Mouse (Mus musculus): ENCODE measurements at regions not wholly inside any gene's neighbourhood (a gene's known extent, or its start where the extent isn't known, plus 50 kb on each side); places are given as distances from the start of the nearest gene placed in this dataset.

DNA sequence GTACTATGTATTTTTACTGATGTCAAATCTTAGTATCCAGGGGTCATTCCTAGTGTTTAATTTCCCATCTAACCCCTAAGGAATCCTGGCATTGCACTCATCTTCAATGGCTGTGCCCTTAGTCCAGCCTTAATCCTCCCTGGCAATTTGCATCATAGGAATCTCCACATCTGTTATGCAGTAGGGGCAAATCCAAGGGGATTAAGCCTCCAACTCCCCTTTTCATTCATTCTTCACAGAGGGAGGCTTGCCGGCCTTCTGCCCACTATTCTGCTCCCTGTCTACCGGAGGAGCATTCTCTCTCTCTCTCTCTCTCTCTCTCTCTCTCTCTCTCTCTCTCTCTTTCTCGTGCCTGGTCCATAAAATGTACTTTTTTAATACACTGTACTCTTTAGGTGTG lies 338.0 kb upstream of the Vrk2 start:
- TF ChIP-seq EP300 (IDR thresholded peaks at IDR 0.05; ENCODE audit: low read depth) = no peak
- TF ChIP-seq CTCF (IDR thresholded peaks at IDR 0.05; ENCODE audit: low read depth) = no peak

All from heart, postnatal 0 days (tissue).